Mouse (Mus musculus) granulocyte monocyte progenitor cell, adult 5-6 weeks (primary cell): ENCODE measurements around the gene Tiparp. TPM values are rescaled to one million over a fixed set of nuclear protein-coding genes. Genes with fewer than 3 reads are reported as not detected.
A peak's percentile ranks its signal among the peaks of the same experiment; 100 is the strongest.

ENCODE experiments used
- ATAC-seq: replicated peaks from 2 replicates; pipeline ENCODE4 v1.8.0; 2016; ENCODE audit warnings: mild to moderate bottlenecking, moderate TSS enrichment, inconsistent platforms; ENCODE audit not compliant: poor library complexity, severe bottlenecking
- total RNA-seq, 2 experiments: library from RNA; stranded (forward) in 1 of 2; stranded (reverse) in 1 of 2; fragments of 200-712, 200-1000 nt in 1 of 2; fragments of >200 nt in 1 of 2; fragmentation: Nextera tagmentation in 1 of 2; gene quantifications; 2 replicates each; pipeline ENCODE4 v1.2.3; 2014 to 2017

The Tiparp gene
- total RNA-seq, 2 experiments from 2014 or later, result 10.0 to 30.0 TPM

DNA sequence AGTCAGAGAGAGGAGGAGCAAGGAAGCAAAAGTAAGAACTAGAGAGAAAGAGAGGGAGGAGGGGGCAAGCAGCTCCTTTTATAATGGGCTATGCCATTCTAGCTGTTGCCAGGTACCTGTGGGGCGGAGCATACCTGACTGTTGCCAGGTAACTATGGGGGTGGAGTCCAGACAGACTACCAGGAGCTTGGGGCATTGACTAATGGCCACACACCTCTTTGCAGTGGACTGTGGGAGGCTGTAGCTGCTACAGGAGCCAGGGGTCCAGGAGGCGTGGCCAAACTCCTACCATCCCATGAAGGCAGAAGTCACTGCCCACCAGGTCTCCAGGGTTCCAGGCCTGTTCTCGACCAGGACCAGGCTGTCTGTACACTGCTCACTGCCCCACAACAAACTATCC is 49.4 kb downstream of the Tiparp start:
- no peak for ATAC-seq

DNA sequence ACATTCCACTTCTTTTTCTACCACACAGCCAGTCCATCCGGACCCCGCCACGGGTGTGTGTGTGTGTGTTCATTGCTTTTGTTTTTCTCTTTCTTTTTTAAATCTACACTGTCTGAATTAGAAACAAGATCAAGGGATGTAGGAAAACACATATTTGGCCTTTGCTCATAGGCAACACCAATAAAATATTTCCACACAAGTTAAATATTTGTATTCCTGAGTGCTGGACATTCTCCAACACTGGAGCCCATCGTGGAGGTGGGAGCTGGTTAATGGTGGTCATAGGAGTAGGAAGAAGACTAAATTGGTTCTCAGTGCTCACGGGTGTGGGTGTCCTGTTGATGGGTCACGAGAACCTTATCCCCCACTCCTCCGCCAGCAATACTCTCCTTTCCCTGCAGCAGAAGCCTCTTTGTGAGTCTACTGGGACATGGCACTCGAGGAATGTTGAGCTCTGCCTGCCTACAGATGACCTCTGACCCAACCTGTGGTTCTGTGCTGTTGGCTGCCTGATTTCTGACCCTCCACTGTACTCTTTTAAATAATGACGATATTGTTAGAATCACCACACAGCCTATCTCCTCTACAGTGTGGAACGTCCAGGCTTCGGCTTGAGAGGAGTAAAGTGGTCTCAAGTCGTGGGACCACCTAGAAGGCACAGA is 51.2 kb downstream of the Tiparp start:
- ATAC-seq, result no peak

- ATAC-seq, result peak; percentile 31; the same call in 1 of the 2 replicates
Observed at GRCm38 (mm10) chr3:65581596-65581995, 53.4 kb downstream of the Tiparp start.

DNA sequence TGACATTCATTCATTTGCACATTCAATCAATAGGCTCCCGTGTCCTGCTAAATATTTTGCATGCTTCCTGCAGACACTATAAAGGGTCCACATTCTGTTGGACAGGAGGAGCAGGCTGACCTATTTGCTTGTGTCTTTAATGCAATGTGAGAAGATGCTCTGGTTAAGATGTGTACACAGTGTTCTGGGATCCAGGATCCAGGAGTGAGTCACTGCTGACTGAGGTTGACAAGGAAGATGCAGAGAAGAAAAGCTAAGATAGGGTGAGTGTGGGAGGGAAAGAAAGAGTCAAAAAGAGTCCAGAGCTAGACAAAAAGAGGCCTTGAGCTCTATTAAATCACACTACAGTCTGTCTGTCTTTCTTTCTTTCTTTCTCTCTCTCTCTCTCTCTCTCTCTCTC is 56.1 kb downstream of the Tiparp start:
- no peak for ATAC-seq

- no peak for ATAC-seq
Observed at GRCm38 (mm10) chr3:65585291-65585690, 57.1 kb downstream of the Tiparp start.

- peak; percentile 10; the same call in 1 of the 2 replicates for ATAC-seq
Observed at GRCm38 (mm10) chr3:65585823-65586482, 57.7 kb downstream of the Tiparp start.

GRCm38 (mm10) chr3:65586483-65586905 is 58.3 kb downstream of the Tiparp start:
- peak; percentile 84 for ATAC-seq

DNA sequence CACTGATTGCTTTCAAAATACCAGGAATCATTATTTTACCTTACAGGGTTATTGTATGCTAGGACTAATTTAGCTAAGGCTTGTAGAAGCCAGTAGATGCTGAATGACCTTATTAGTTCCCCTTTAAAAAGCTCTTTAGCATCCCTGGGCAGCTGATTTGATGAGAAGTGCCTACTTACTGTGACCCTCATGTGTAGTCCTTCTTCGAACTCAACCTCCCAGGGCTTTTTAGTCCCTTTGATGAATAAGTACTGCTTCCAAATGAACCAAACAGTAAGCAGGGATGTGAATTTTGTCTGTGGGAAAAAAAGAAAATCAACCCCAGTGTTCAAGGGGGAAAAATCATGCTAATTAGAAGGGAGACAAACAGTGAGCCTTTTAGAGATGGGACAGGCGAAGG is 58.8 kb downstream of the Tiparp start:
- ATAC-seq, result no peak

GRCm38 (mm10) chr3:65588424-65588823 is 60.2 kb downstream of the Tiparp start:
- ATAC-seq, result no peak

- ATAC-seq, result no peak
Observed at GRCm38 (mm10) chr3:65592850-65593249, 64.6 kb downstream of the Tiparp start.

GRCm38 (mm10) chr3:65594493-65594892 is 66.3 kb downstream of the Tiparp start:
- ATAC-seq, result no peak

DNA sequence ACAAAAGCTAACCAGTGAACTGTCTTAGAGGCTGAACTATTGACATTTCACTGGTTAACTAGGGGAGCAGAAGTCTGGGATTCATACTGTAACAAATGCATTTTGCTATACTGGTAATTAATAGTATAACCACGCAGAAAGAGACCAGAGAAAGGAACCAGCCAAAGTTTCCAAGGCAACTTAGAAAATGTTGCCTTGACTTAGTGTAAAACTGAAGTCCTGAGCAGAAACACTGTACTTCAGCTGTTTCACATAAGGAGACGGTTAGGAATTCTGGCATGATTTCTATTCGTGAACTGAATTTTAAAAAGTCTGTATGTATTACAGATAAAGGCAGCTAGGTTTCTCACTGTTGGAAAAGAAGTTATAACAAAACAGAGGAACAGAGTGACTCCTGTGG is 67.0 kb downstream of the Tiparp start:
- no peak for ATAC-seq

GRCm38 (mm10) chr3:65598071-65598830 is 70.0 kb downstream of the Tiparp start:
- ATAC-seq, result peak; percentile 59

- no peak for ATAC-seq
Observed at GRCm38 (mm10) chr3:65599151-65599550, 70.9 kb downstream of the Tiparp start.

DNA sequence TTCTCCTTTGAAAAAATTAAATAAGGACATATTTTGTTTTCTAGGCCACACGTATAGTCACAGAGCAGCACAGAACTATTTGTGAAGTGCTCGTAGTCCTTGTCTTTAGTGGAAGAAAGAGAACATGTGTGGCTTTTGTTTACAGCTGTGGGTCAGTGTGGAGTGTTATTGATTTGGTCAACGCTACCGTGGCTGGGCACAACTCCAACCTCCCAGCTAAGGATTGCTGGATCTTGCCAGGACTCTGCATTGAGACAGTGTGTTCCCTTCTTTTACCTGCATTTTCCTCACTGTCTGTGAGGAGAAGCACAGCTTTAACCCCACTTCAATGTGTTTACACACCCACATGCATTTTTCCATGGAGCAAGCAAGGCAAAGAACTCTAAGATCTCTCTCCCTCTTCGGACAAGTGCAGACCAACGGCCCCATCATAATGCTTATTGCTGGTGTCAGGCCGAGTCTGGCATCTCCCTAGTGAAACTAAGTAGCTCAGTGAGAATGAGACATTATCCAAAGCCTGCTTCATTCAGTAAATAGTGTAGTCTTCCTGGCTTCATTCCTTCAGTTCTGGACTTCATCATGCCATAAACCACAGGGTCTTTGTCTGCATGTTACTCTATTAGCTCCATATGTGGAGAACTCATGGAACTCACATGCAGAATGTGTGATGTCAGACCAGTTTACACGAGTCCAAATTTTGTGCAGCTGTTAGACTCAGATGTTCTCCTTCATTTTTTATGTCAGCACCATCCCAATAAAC is 73.3 kb downstream of the Tiparp start:
- no peak for ATAC-seq

DNA sequence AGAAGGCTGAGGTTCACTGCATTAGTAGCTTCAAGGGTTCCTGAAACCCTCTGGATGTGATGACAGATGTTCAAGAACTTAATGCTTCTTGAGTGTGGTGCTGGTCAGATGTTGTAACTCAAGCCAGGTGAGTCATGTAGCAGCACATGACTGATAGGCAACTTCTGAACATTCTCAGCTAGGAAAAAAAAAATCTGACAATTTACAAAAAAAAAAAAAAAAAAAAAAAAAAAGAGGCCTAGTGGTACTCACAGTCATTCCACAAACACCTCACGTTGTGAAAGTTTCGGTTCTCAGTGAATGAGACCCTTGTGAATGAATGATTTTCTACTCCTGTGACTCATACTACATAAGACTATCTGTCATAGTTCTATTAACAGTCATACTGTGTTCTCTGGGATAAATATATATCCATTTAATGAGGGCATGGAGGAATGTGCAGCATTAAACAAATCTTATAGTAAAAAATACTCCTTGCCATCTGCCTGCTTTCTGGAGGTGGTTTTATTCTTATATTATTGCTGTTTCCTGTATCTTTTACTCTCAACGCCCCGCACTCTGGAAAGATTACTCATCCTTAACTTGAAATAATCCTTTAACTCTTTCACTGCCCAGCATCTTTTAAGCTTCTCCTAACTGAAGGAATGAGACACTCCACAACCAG is 75.3 kb downstream of the Tiparp start:
- no peak for ATAC-seq
